Mouse (Mus musculus) adrenal gland, postnatal 25 days (tissue): ENCODE measurements around the gene Ugt1a6b. TPM values are rescaled to one million over a fixed set of nuclear protein-coding genes. Genes with fewer than 3 reads are reported as not detected.

Experiments
- DNase-seq: peaks from one replicate; pipeline ENCODE4 v3.0.0; 2021; ENCODE audit warnings: mixed read lengths
- total RNA-seq: library from RNA; stranded (reverse); gene quantifications from 2 replicates; pipeline ENCODE4 v1.2.3, GENCODE M21; 2021

Gene Ugt1a6b
- total RNA-seq, 1 experiment from 2014 or later, result 7.0 TPM

DNA sequence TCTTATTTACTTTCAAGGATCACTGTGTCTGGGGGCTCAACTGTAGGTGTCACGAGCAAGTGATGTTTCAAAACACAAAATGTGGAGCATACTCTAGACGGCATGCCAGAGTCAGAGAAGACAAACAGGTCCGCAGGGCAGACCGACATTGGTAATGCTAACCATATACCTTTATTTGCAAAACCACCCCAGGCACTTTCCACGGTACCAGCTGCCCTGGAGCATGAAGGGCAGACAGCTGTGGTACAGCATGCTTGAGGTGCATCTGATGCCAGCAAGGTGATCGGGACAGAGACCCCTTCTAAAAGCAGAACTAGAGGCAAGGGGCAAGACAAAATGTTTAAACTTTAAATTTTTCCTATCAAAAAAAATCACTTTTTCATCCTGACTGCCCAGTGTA, 159.9 kb downstream of the Ugt1a6b start:
- DNase-seq, result no peak

DNA sequence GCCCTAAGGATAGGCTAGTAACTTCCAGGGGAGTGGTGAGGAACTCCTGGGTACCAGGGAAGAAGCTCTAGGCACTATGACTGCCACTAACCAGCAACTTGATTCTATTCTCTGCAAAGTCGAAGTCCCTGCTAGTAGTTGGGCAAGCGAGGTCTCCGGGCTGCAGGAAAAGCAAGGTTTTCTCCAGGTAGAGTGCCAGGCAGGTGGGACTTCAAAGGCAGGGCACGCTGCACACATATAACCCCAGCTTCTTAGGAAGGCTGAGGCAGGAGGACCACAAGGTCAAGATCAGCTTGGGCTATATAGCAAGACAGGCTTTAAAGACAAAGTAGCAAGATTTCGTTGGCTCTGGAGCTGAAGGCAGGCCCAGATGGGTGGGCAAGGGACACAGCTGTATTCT, 160.7 kb downstream of the Ugt1a6b start:
- DNase-seq, result no peak

DNA sequence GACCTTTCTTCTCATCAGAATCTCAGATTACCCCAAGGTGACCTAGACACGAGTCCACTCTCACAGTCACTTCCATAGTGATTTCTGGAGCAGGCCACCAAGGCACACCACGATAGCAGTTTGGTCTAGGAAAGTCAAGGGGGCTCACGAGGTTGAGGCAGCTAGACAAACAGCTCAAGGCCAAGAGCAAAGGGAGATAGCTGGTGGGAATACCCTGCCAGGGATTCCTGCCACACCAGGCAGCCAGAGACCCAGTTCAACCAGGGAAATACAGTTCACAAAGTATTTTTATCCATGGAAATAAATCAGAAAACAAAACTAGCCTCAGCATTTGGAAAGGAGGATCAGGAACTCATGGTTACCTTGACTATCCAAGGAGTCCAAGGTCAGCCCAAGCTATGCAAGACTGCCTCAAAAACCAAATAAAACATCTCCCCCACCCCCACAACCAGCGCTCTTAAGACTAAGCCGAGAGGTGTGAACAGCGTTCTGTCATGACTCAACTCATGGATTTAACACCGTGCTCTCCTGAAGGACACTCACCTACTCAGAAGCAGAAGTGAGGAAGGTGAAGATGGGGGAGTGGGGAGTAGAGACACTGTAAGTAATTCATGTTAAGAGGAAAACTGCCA, 161.3 kb downstream of the Ugt1a6b start:
- DNase-seq, result no peak

DNA sequence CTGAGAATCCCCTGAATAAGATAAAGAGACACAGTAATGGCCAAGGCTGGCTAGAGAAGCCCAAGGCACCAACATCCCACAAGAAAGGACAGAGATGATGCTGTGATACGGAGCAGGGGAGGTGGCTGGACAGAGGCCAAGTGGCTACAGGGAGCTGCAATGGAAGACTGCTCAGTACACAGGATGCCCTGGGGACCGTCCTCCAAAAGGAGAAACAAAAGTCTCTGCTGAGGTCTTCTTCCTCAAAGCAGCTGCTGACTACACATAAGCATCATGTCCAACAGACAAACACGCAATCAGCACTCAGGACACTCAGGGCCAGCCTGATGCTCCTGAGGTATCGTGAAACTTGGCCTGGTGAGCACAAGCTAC, 161.8 kb downstream of the Ugt1a6b start:
- no peak for DNase-seq

DNA sequence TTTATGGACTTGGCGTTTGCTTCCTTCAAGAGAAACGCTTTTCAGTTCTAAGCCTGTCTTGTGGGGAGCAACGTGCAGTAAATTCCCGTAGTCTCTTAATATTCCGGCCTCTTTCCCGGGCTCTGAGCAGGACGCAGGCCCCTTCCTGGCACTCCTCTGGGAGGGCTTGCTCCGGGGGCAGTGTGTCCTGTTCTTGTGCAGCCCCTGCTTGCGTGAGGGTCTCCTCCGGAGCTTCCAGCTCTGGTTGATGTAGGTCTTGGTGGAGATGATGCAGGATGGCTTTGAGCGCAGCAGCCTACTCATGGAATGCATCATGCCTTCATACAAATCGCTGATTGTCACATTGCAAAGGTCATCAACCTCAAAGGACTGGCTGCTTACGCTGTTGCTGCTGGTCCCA, 163.1 kb downstream of the Ugt1a6b start:
- DNase-seq, result no peak

DNA sequence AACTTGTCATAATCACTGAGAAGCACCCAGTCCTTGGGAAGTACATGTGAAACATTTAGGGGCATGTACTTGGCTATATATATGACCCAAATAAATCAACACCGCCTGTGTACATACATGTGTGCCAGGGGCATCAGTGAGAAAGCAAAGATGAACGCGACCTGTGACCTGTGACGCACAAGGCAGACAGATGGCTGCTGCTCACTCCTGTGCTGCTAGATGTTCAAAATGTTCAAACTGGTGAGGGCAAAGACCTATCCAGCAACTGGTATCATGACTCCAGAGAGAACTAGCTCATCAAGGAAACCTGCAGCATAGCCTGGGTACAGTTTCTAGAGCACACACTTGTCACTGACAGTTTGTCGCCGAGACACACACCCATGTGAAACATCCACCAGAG, 164.4 kb downstream of the Ugt1a6b start:
- no peak for DNase-seq

DNA sequence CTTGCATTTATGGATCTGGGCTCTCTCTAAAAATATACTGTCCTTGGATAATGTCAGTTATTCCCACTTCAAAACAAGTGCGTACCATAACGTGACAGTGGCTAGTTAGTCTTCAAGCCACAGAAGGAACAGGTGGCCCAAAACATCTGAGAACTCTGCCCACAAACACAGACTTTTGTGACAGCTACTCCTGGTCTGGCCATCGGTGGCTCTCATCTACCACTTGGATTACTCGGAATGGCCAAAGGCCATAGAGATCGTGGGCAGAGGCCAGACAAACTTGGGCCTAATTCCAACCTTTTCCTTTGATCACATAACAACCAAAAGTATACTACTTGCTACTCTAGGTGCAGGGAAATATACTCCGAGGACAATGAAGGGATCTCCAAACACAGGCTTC, 165.0 kb downstream of the Ugt1a6b start:
- no peak for DNase-seq

Other genes starting within 250 kb of the Ugt1a6b start
- 54.7 and 62.5 TPM in 2 replicates for gene Dgkd, start 250.0 kb upstream of the Ugt1a6b start, total RNA-seq
- gene Usp40, start 94.7 kb upstream of the Ugt1a6b start, total RNA-seq, result 24.4 and 32.9 TPM in 2 replicates
- gene Ugt1a10, start 47.9 kb upstream of the Ugt1a6b start, total RNA-seq, result not detected in 2 replicates
- gene Ugt1a9, start 32.5 kb upstream of the Ugt1a6b start, total RNA-seq, result 0.67 TPM in 1 of 2 replicates, not detected in the other
- not detected in 2 replicates for gene Ugt1a8, start 15.4 kb upstream of the Ugt1a6b start, total RNA-seq
- gene Ugt1a7c, start 8.2 kb upstream of the Ugt1a6b start, total RNA-seq, result 0.61 and 1.4 TPM in 2 replicates
- 8.0 and 12.2 TPM in 2 replicates for gene Ugt1a6a, start 31.6 kb downstream of the Ugt1a6b start, total RNA-seq
- 0.58 TPM in 1 of 2 replicates, not detected in the other for gene Ugt1a5, start 62.8 kb downstream of the Ugt1a6b start, total RNA-seq
- 0.21 TPM in 1 of 2 replicates, not detected in the other for gene Ugt1a2, start 97.3 kb downstream of the Ugt1a6b start, total RNA-seq
- gene Dnajb3, start 102.5 kb downstream of the Ugt1a6b start, total RNA-seq, result 3.4 and 5.9 TPM in 2 replicates
- gene Ugt1a1, start 108.7 kb downstream of the Ugt1a6b start, total RNA-seq, result 27.4 and 28.3 TPM in 2 replicates
- 0.33 TPM in 1 of 2 replicates, not detected in the other for gene Mroh2a, start 123.7 kb downstream of the Ugt1a6b start, total RNA-seq
- gene Hjurp, start 174.4 kb downstream of the Ugt1a6b start, total RNA-seq, result 58.4 and 64.0 TPM in 2 replicates
- not detected in 2 replicates for gene Trpm8, start 174.4 kb downstream of the Ugt1a6b start, total RNA-seq